Mouse (Mus musculus) spleen, adult 12 weeks (tissue): ENCODE results near the gene 1520401A03Rik.

Source experiments
- DNase-seq: peaks from one replicate; pipeline ENCODE4 v3.0.0; 2022; ENCODE audit warnings: low spot score

The 1520401A03Rik gene

DNA sequence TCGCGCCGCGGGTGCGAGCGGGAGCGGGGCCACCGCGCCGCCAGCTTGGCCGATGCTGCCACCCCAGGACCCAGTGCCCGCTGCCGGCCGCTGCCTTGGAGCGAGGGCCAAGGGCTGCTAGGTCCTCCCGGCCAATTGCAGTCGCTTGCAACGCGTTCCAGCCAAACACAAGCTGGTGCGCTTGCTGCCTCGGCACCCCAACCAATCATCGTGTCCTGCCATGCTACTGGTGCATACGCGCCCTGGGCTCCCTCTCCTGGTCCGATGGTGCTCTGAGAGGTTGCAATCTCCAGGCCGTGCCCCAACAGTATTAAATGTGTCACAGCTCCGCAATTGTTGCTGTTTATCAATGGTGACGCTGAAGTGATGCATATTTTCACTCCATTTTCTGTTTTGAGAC, 22.5 kb downstream of the 1520401A03Rik start:
- peak; percentile 34 for DNase-seq

DNA sequence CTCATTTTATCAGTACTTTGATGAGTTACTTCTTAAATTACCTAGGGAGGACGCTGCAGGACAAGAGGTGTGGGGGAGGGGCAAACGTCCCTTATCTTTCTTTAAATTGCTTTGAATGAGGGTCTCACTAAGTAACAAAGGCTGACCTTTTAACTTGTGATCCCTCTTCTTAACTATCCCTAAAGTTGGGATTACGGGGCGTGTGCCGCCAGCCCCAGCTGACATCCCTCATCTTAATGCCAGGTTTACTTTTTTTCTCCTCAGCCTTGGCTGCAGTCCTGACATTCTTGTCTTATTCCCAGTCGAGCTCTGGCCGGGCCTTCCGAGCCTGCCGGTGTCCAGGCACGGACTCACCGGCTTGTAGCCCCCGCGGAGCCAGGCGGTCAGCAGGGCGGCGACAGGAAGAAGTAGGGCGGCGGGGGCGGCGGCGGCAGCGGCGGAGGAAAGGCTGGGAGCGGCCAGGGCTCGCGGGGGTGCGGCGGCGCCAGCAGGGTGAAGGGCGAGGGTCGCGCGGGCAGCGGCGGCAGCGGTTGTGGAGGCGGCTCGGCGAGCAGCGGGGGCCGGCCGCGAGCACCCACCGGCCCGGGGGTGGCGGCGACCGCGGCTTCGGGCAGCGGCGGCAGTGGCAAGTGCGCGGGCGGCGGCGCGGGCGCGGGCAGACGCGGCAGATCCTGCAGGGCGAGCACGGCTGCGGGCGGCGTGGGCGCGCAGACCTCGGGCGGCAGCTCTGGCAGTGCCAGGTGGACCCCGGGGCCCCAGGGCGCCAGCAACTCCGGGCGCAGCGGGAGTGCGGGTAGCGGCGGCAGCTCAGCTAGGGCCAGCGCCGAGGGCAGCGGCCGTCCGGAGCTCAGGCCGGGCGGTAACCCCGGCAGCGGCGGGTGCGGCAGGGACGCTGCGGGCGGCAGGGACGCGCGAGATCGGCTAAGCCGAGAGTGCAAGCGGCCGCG, 23.2 kb downstream of the 1520401A03Rik start:
- DNase-seq = no peak

GRCm38 (mm10) chr17:23695801-23696200, 26.8 kb downstream of the 1520401A03Rik start:
- DNase-seq = no peak

DNA sequence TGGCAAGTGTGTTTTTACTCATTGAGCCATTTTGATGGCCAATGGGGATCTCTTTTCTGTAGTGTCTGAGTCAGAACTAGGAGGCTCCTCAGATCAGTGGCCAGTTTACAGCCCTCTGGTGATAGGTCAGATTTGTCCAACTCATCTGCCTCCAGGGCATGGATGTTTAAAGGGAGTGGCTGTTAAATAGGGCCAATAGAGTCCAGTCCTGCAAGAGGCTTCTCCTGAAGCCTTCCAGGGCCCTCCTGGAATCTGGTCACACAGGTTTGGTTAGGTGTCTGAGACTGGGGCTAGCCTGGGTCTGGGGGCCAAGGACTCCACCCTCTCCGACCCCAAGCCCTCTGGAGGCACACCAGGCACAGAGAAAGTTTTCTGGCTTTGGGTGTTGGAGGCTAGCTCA, 28.1 kb downstream of the 1520401A03Rik start:
- no peak for DNase-seq

DNA sequence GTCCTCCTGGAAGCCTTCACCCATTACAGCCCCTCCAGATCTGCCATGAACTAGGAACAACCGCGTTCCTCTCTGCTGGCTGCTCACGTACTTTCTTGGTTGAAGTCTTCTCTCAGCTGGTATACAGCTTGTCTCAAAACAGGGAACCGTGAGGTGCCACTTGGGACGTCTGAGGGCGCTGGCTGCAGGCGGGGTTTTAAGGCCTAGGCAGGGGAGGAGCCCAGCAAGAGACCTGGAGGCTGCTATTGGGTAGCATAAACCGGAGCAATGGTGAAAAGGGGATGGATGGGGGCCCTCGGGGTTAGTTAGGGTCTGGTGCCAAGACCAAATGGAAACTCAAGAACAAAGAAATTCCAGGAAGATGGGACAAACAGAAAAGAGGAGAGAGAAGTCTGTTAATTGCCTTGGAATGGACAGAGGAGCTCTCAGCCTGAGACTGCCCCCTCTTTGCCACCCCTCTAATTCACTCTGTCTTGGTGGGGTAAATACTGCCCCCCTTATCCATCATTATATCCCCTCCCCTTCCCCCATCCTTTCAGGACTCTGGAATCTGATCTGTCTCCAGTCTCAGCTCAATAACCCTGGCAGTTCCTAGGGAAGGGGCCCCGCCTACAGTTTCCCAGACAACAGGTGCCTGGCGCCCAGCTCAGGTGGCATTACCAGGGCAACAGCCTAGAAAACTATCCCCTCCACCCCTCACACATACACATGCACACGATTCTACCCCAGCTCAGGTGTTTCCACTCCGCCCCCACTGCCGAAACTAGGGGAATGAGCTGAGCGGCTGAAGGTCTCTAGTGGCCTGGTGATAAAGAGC, 38.5 kb downstream of the 1520401A03Rik start, which contains the start of gene Cldn9:
Cldn9 (minus strand) TSS at position 171 of the 817 bp plus-strand sequence.
- DNase-seq = no peak

- no peak for DNase-seq
Observed at GRCm38 (mm10) chr17:23683226-23683625, 39.4 kb downstream of the 1520401A03Rik start.

GRCm38 (mm10) chr17:23682530-23682929, 40.1 kb downstream of the 1520401A03Rik start:
- no peak for DNase-seq

GRCm38 (mm10) chr17:23682092-23682491, 40.5 kb downstream of the 1520401A03Rik start:
- DNase-seq = no peak

GRCm38 (mm10) chr17:23681086-23681485, 41.5 kb downstream of the 1520401A03Rik start:
- no peak for DNase-seq

- no peak for DNase-seq
Observed at GRCm38 (mm10) chr17:23680336-23680735, 42.2 kb downstream of the 1520401A03Rik start.

GRCm38 (mm10) chr17:23679127-23679835, 43.3 kb downstream of the 1520401A03Rik start, which contains the start of gene Cldn6:
Gene Cldn6 (plus strand): TSS chr17:23679249.
- DNase-seq = no peak

DNA sequence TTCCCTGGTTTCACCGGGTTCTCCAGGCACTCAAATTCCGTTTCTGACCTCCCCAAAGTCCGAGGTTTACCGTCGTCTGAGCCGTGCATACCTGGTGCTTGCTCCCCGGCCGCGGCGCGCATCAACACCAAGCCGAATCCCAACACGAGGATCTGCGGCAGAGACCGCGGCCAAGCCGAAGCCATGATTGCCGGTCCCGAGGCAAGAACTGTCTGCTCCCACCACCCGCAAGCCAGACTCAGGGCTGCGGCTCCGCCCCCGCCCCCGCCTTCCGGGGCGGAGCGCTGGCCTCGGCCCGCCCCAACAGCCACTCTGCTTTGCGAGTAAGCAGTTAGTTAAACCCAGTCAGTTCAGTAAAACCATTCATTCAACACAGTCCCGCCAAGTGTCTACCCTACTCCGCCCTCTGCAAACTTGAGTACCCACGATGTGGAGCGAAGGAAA, 45.3 kb downstream of the 1520401A03Rik start, which contains the start of gene Tnfrsf12a:
Tnfrsf12a (minus strand) TSS at position 233 of the 444 bp plus-strand sequence.
- peak; percentile 76 for DNase-seq

GRCm38 (mm10) chr17:23676473-23677031, 46.0 kb downstream of the 1520401A03Rik start:
- no peak for DNase-seq

GRCm38 (mm10) chr17:23675564-23676281, 46.9 kb downstream of the 1520401A03Rik start:
- no peak for DNase-seq

DNA sequence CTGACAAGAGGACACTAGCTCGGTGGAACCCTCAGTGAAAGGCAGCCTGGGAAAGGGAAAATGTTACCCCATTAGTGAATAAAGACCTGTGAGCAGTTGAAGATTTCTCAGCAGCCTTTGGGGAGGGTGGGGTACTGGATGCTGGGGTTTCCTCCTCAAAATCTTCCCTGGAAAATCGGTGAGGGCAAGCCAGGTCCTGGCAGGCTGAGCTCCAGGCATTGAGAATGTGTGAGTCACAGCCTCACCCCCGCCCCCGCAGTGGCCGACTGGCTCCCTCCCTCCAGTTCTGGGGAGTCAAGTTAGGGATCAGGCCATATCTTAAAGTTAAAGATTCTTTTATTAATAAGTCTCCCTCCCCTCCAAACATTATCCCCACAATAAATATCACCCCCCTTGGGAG, 47.5 kb downstream of the 1520401A03Rik start:
- no peak for DNase-seq

GRCm38 (mm10) chr17:23674271-23674952, 48.2 kb downstream of the 1520401A03Rik start:
- DNase-seq = no peak

GRCm38 (mm10) chr17:23673424-23674073, 49.0 kb downstream of the 1520401A03Rik start, which contains the start of the genes Hcfc1r1 and Thoc6:
Gene Hcfc1r1 (plus strand): TSS chr17:23673596.
Gene Thoc6 (minus strand): TSS chr17:23673882.
- peak; percentile 82 for DNase-seq

- DNase-seq = no peak
Observed at GRCm38 (mm10) chr17:23672761-23673160, 49.8 kb downstream of the 1520401A03Rik start.

DNA sequence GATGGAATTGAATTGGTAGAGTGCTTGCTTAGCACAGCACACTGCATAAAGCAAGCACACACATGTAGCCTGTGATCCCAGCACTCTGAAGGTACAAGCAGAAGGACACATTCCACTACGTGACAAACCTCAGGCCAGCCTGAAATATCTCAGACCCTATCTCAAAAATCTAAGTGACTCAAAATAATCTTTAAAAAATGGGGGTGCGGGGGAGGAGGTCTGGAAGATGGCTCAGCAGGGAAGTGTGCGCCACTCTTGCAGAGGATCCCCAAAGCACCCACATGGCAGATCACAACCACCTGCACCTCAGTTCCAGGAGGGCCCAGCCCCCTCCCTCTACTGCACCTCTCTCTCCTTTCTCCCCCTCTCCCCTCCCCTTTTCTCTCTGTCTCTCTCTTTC, 51.1 kb downstream of the 1520401A03Rik start:
- DNase-seq = no peak
